Mouse (Mus musculus) adrenal gland, postnatal 14 days (tissue): Measurements from ENCODE around the gene Crim1. TPM values are rescaled to one million over a fixed set of nuclear protein-coding genes. Genes with fewer than 3 reads are reported as not detected.

Experiments used
- DNase-seq: peaks from one replicate; pipeline ENCODE4 v3.0.0; 2021; ENCODE audit warnings: mixed read lengths
- total RNA-seq: library from RNA; stranded (reverse); gene quantifications from 2 replicates; pipeline ENCODE4 v1.2.3, GENCODE M21; 2021

Crim1 gene
- total RNA-seq, 1 experiment from 2014 or later, result 36.7 TPM

- DNase-seq, result no peak
Observed at GRCm38 (mm10) chr17:78209646-78210045, 9.6 kb downstream of the Crim1 start.

GRCm38 (mm10) chr17:78211881-78212280 is 11.8 kb downstream of the Crim1 start:
- DNase-seq, result no peak

GRCm38 (mm10) chr17:78213128-78213527 is 13.1 kb downstream of the Crim1 start:
- DNase-seq, result no peak

GRCm38 (mm10) chr17:78216526-78216925 is 16.5 kb downstream of the Crim1 start:
- DNase-seq, result peak; percentile 35

- DNase-seq, result no peak
Observed at GRCm38 (mm10) chr17:78217406-78217805, 17.4 kb downstream of the Crim1 start.

- DNase-seq, result no peak
Observed at GRCm38 (mm10) chr17:78218506-78219232, 18.6 kb downstream of the Crim1 start.

- DNase-seq, result peak; percentile 44
Observed at GRCm38 (mm10) chr17:78221007-78221642, 21.1 kb downstream of the Crim1 start.

- no peak for DNase-seq
Observed at GRCm38 (mm10) chr17:78221860-78222259, 21.8 kb downstream of the Crim1 start.

GRCm38 (mm10) chr17:78223988-78224387 is 23.9 kb downstream of the Crim1 start:
- DNase-seq, result no peak

GRCm38 (mm10) chr17:78225547-78225946 is 25.5 kb downstream of the Crim1 start:
- DNase-seq, result no peak

- no peak for DNase-seq
Observed at GRCm38 (mm10) chr17:78227211-78227610, 27.2 kb downstream of the Crim1 start.

GRCm38 (mm10) chr17:78231567-78231966 is 31.5 kb downstream of the Crim1 start:
- DNase-seq, result no peak

GRCm38 (mm10) chr17:78232703-78233102 is 32.7 kb downstream of the Crim1 start:
- DNase-seq, result no peak

- no peak for DNase-seq
Observed at GRCm38 (mm10) chr17:78233873-78234272, 33.8 kb downstream of the Crim1 start.

GRCm38 (mm10) chr17:78236126-78236525 is 36.1 kb downstream of the Crim1 start:
- no peak for DNase-seq

GRCm38 (mm10) chr17:78237954-78238353 is 37.9 kb downstream of the Crim1 start:
- no peak for DNase-seq

GRCm38 (mm10) chr17:78240161-78240560 is 40.1 kb downstream of the Crim1 start:
- DNase-seq, result no peak

GRCm38 (mm10) chr17:78241238-78241637 is 41.2 kb downstream of the Crim1 start:
- no peak for DNase-seq

- DNase-seq, result no peak
Observed at GRCm38 (mm10) chr17:78244752-78245151, 44.7 kb downstream of the Crim1 start.

GRCm38 (mm10) chr17:78245444-78245843 is 45.4 kb downstream of the Crim1 start:
- no peak for DNase-seq

- DNase-seq, result no peak
Observed at GRCm38 (mm10) chr17:78246634-78247383, 46.8 kb downstream of the Crim1 start.

- DNase-seq, result no peak
Observed at GRCm38 (mm10) chr17:78248197-78248596, 48.1 kb downstream of the Crim1 start.

GRCm38 (mm10) chr17:78248943-78249342 is 48.9 kb downstream of the Crim1 start:
- DNase-seq, result no peak
